Mouse (Mus musculus): Measurements from ENCODE around the gene Rpl38. TPM values are rescaled to one million over a fixed set of nuclear protein-coding genes. Genes with fewer than 3 reads are reported as not detected.

Rpl38 gene
- polyA plus RNA-seq, 1 experiment from 2014 or later, result 938 TPM

DNA sequence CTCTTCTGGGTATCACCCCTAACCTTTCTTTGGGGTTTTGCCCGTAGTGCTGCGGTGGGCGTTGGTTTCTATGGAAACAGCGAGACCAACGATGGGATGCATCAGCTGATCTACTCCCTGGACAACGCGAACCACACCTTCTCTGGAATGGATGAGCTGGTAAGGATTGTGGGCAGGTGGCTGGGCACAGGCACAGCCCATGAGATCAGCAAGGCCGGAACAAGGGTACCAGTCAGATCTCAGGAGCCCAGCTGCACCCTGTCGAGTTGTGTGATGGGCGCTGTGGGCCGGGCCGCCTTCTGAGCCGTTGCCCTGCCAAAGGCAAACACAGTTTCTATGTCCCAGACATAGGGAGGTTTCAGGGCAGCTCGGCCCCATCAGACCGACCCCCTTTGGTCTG lies 21.9 kb downstream of the Rpl38 start:
- no peaks in the 10 kb centered on the region for H3K4me1 ChIP-seq (ENCODE audit: control insufficient read depth, insufficient read depth, low read length)
- no peak overlapping the region for H3K4me2 ChIP-seq (ENCODE audit: low read depth, low read length)
- H3K27me3 ChIP-seq (ENCODE audit: control insufficient read depth, insufficient read depth, low read length), result no peaks in the 10 kb centered on the region
- no peak overlapping the region for H3K4me3 ChIP-seq (ENCODE audit: low read depth, low read length)
- 92% methylated on average over 15 of the region's 15 CpGs for WGBS
- DNase-seq (ENCODE audit: low spot score) (no peak), ATAC-seq (replicated peaks; ENCODE audit: insufficient number of reproducible peaks, low FRiP score, low TSS enrichment, low read depth) (no peak)
- H3K9me3 ChIP-seq (replicated peaks; ENCODE audit: control insufficient read depth, low read length), result no peaks in the 10 kb centered on the region
- no peak overlapping the region for H3K27ac ChIP-seq (replicated peaks; ENCODE audit: low read depth, low read length)
- no peak overlapping the region for H3K9ac ChIP-seq (replicated peaks; ENCODE audit: low read length)
- no peaks in the 10 kb centered on the region for H3K36me3 ChIP-seq (replicated peaks; ENCODE audit: control insufficient read depth, insufficient read depth, low read depth, low read length)

DNA sequence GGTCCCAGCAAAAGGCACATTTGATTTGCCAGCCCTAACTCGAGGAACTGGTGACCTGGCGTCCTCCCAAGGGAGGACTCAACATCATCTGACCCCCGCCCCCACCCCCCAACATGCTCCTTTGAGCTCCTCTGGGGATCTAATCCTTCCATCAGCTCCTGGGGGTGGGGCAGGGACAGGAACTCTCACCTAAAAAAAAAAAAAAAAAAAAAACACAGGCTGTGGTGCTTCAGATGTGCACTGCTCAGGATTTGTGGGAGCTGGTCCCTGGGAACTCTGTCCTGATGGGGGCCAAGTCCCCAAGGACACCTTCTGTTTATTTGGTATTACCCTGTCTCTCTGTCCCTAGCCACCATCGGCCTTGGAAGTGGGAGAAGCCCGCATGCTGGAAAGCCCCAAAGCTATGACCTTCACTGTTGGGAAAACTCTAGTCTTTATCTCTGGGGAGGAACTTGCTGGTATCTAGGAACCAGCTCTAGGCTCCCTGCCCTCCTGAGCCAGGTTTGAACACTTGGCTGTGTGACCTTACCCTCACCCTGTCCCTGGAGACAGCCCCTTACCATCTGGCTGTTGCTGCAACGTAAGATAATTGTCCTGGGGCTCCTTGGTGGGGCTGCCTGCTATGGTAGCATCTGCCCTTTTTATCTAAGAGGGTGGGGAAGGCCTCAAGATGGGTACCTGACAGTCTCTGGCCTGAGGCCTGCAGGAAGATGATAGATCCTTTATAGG lies 23.3 kb downstream of the Rpl38 start:
- H3K4me3 ChIP-seq (ENCODE audit: low read depth, low read length), result no peak overlapping the region

DNA sequence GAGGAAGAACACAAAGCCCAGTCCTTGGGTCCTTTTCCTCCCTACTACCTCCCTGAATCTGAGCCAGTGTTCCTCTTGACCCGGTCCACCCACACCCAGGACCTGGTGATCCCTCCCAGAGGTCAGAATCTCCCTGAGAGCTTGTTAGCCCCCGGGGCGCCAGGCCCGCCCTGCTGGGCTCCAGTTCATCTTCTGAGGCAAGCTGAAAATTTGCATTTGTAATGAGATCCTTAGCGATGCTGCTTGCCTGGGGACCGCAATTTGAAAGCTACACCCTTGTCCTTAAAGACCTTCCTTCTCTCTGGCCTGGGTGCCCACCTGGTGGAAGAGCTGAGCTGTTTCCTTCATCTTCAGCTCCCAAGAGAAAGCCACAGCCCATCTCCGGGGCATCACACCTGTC lies 24.3 kb downstream of the Rpl38 start:
- H3K4me3 ChIP-seq (ENCODE audit: low read depth, low read length), result no peak overlapping the region
- H3K9ac ChIP-seq (replicated peaks; ENCODE audit: low read length), result no peak overlapping the region
- WGBS, result 44% methylated on average over 7 of the region's 7 CpGs
- no peaks in the 10 kb centered on the region for H3K36me3 ChIP-seq (replicated peaks; ENCODE audit: control insufficient read depth, insufficient read depth, low read depth, low read length)
- no peak overlapping the region for H3K4me2 ChIP-seq (ENCODE audit: low read depth, low read length)
- H3K27ac ChIP-seq (replicated peaks; ENCODE audit: low read depth, low read length), result no peak overlapping the region
- DNase-seq (ENCODE audit: low spot score) (no peak), ATAC-seq (replicated peaks; ENCODE audit: insufficient number of reproducible peaks, low FRiP score, low TSS enrichment, low read depth) (no peak)
- H3K4me1 ChIP-seq (ENCODE audit: control insufficient read depth, insufficient read depth, low read length), result no peaks in the 10 kb centered on the region
- H3K9me3 ChIP-seq (replicated peaks; ENCODE audit: control insufficient read depth, low read length), result no peaks in the 10 kb centered on the region
- H3K27me3 ChIP-seq (ENCODE audit: control insufficient read depth, insufficient read depth, low read length), result no peaks in the 10 kb centered on the region

More for the DNA sequence above, 23.3 kb downstream of the Rpl38 start:
- H3K4me2 ChIP-seq (ENCODE audit: low read depth, low read length), result no peak overlapping the region
- no peaks in the 10 kb centered on the region for H3K4me1 ChIP-seq (ENCODE audit: control insufficient read depth, insufficient read depth, low read length)
- no peak overlapping the region for H3K9ac ChIP-seq (replicated peaks; ENCODE audit: low read length)
- H3K27me3 ChIP-seq (ENCODE audit: control insufficient read depth, insufficient read depth, low read length), result no peaks in the 10 kb centered on the region
- no peaks in the 10 kb centered on the region for H3K36me3 ChIP-seq (replicated peaks; ENCODE audit: control insufficient read depth, insufficient read depth, low read depth, low read length)
- WGBS, result 58% methylated on average over 6 of the region's 6 CpGs
- no peaks in the 10 kb centered on the region for H3K9me3 ChIP-seq (replicated peaks; ENCODE audit: control insufficient read depth, low read length)
- ATAC-seq (replicated peaks; ENCODE audit: insufficient number of reproducible peaks, low FRiP score, low TSS enrichment, low read depth) (no peak), DNase-seq (ENCODE audit: low spot score) (no peak)
- no peak overlapping the region for H3K27ac ChIP-seq (replicated peaks; ENCODE audit: low read depth, low read length)

DNA sequence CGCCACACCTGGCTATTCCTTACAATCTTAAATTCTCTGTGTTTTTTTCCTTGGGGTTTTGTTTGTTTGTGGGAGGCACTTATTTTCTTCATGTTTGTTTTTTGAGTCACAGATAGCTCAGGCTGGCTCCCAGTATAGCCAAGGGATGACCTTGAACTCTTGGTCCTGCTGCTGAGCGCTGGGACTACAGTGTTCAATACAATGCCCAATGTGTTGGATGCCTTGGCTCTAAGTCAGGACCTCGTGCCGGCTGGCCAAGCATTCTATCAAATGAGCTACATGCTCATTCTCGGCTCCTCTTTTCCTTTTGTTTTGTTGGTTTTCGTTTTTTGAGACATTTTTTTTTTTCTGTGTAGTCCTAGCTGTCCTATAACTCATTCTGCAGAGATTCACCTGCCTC lies 25.1 kb downstream of the Rpl38 start:
- Histone ChIP-seq H3K4me2 (ENCODE audit: low read depth, low read length) (no peak overlapping the region), H3K27ac (replicated peaks; ENCODE audit: low read depth, low read length) (no peak overlapping the region), H3K27me3 (ENCODE audit: control insufficient read depth, insufficient read depth, low read length) (no peaks in the 10 kb centered on the region), H3K4me1 (ENCODE audit: control insufficient read depth, insufficient read depth, low read length) (no peaks in the 10 kb centered on the region), H3K9me3 (replicated peaks; ENCODE audit: control insufficient read depth, low read length) (no peaks in the 10 kb centered on the region), H3K36me3 (replicated peaks; ENCODE audit: control insufficient read depth, insufficient read depth, low read depth, low read length) (no peaks in the 10 kb centered on the region), H3K9ac (replicated peaks; ENCODE audit: low read length) (no peak overlapping the region), H3K4me3 (ENCODE audit: low read depth, low read length) (no peak overlapping the region)
- DNase-seq (ENCODE audit: low spot score) (no peak), ATAC-seq (replicated peaks; ENCODE audit: insufficient number of reproducible peaks, low FRiP score, low TSS enrichment, low read depth) (no peak)
- 87% methylated on average over 6 of the region's 6 CpGs for WGBS

DNA sequence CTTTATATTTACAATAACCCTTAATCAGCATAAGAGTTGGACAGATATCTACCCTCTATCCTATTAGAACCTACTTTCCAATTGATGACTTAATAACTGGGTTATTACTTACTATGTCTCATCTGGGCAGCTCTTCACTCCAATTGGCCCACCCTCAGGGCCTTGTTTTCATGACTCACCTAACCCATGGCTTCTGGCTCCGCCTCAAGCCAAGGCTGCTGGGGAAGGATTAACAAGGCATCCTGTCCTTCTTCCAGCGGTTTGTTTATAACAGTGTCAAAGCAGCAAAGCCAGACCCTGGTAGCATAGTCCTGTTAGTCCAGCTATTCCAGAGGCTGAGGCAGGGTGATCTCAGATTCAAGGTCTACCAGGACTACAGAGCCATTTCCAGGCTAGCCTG lies 26.1 kb downstream of the Rpl38 start:
- H3K36me3 ChIP-seq (replicated peaks; ENCODE audit: control insufficient read depth, insufficient read depth, low read depth, low read length), result no peaks in the 10 kb centered on the region
- no peak overlapping the region for H3K4me3 ChIP-seq (ENCODE audit: low read depth, low read length)
- no peaks in the 10 kb centered on the region for H3K4me1 ChIP-seq (ENCODE audit: control insufficient read depth, insufficient read depth, low read length)
- ATAC-seq (replicated peaks; ENCODE audit: insufficient number of reproducible peaks, low FRiP score, low TSS enrichment, low read depth), result no peak
- no peaks in the 10 kb centered on the region for H3K9me3 ChIP-seq (replicated peaks; ENCODE audit: control insufficient read depth, low read length)
- no peak overlapping the region for H3K4me2 ChIP-seq (ENCODE audit: low read depth, low read length)
- H3K27me3 ChIP-seq (ENCODE audit: control insufficient read depth, insufficient read depth, low read length), result no peaks in the 10 kb centered on the region
- no peak for DNase-seq (ENCODE audit: low spot score)
- WGBS, result 84% methylated on average over 2 of the region's 2 CpGs
- H3K9ac ChIP-seq (replicated peaks; ENCODE audit: low read length), result no peak overlapping the region
- no peak overlapping the region for H3K27ac ChIP-seq (replicated peaks; ENCODE audit: low read depth, low read length)

DNA sequence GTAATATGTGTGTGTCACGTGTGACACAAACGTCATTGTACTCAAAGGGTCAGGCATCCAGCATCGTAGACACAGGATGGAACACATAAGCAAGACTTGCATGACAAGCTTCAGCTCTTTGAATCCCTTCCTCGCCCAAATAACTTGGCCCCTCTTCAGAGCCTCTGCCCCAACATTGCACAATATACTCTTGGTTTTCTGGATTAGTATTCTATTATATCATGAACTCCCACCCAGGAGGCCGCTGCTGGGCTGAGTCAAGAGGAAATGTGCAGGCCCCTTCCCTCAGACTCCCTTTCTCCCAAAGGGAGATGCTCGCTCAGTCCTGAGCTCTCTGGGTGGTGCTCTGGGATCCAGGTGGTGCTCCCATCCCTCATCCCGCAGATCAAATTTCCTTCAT lies 30.2 kb downstream of the Rpl38 start:
- no peak overlapping the region for H3K4me2 ChIP-seq (ENCODE audit: low read depth, low read length)
- no peaks in the 10 kb centered on the region for H3K27me3 ChIP-seq (ENCODE audit: control insufficient read depth, insufficient read depth, low read length)
- ATAC-seq (replicated peaks; ENCODE audit: insufficient number of reproducible peaks, low FRiP score, low TSS enrichment, low read depth), result no peak
- no peak for DNase-seq (ENCODE audit: low spot score)
- WGBS, result 89% methylated on average over 7 of the region's 7 CpGs
- H3K27ac ChIP-seq (replicated peaks; ENCODE audit: low read depth, low read length), result no peak overlapping the region
- no peaks in the 10 kb centered on the region for H3K36me3 ChIP-seq (replicated peaks; ENCODE audit: control insufficient read depth, insufficient read depth, low read depth, low read length)
- no peak overlapping the region for H3K9ac ChIP-seq (replicated peaks; ENCODE audit: low read length)
- no peak overlapping the region for H3K4me3 ChIP-seq (ENCODE audit: low read depth, low read length)
- H3K4me1 ChIP-seq (ENCODE audit: control insufficient read depth, insufficient read depth, low read length), result no peaks in the 10 kb centered on the region
- no peaks in the 10 kb centered on the region for H3K9me3 ChIP-seq (replicated peaks; ENCODE audit: control insufficient read depth, low read length)

DNA sequence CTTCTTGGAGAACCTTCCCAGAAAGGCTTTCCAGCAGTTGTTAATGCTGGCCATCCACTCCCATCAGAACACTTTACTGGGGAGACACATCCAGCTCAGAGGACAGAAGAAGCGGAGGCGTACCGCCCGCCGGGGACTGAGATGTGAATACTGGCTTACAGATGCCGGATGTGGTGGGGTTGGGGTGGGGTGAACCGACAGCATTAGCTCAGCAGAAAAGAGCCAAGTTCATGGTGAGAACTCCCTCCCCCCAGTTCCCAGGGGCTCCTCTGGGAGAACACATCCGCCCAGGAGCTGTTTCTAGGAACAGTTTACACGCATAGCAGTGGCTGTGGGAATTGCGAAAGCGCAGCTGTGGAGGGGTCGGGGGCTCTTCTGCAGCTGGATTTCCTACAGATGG lies 31.2 kb downstream of the Rpl38 start:
- Histone ChIP-seq H3K9me3 (replicated peaks; ENCODE audit: control insufficient read depth, low read length) (no peaks in the 10 kb centered on the region), H3K4me2 (ENCODE audit: low read depth, low read length) (no peak overlapping the region), H3K9ac (replicated peaks; ENCODE audit: low read length) (no peak overlapping the region), H3K27ac (replicated peaks; ENCODE audit: low read depth, low read length) (no peak overlapping the region), H3K4me1 (ENCODE audit: control insufficient read depth, insufficient read depth, low read length) (no peaks in the 10 kb centered on the region), H3K27me3 (ENCODE audit: control insufficient read depth, insufficient read depth, low read length) (no peaks in the 10 kb centered on the region), H3K4me3 (ENCODE audit: low read depth, low read length) (no peak overlapping the region), H3K36me3 (replicated peaks; ENCODE audit: control insufficient read depth, insufficient read depth, low read depth, low read length) (no peaks in the 10 kb centered on the region)
- ATAC-seq (replicated peaks; ENCODE audit: insufficient number of reproducible peaks, low FRiP score, low TSS enrichment, low read depth) (no peak), DNase-seq (ENCODE audit: low spot score) (no peak)
- 91% methylated on average over 12 of the region's 12 CpGs for WGBS

DNA sequence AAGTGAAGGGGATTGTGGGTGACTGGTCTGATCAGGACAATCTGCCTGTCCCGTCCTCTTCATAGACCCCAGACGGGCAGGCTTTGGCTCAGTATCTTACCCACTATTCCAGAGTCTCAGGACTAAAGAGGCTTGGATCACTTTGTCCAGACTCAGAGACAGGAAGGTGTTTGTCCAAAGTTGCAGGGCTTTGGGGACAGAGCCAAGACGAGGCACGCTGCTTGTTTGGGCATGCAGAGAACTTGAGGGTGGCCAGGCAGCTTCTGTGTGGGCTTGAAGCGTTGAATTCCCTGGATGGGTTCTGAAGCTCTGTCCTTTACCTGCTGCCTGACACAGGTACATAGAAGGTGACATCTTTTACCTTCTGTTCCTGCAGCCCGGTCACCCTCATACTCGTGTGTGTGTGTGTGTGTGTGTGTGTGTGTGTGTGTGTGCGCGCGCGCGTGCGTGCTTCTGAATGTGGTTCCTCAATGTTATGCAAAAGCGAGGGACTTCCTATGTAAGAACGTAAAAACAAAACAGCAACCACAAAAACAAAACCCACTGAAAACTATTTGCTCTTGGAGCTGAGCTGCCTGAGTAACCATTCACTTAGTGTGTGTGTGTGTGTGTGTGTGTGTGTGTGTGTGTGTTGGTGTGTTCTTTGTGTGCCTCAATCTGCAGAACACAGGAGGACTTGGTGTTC lies 34.1 kb downstream of the Rpl38 start:
- no peak overlapping the region for H3K4me3 ChIP-seq (ENCODE audit: low read depth, low read length)
- no peaks in the 10 kb centered on the region for H3K27me3 ChIP-seq (ENCODE audit: control insufficient read depth, insufficient read depth, low read length)
- no peak for DNase-seq (ENCODE audit: low spot score)
- WGBS, result 87% methylated on average over 15 of the region's 15 CpGs
- H3K4me2 ChIP-seq (ENCODE audit: low read depth, low read length), result no peak overlapping the region
- H3K9me3 ChIP-seq (replicated peaks; ENCODE audit: control insufficient read depth, low read length), result no peaks in the 10 kb centered on the region
- H3K4me1 ChIP-seq (ENCODE audit: control insufficient read depth, insufficient read depth, low read length), result no peaks in the 10 kb centered on the region
- H3K36me3 ChIP-seq (replicated peaks; ENCODE audit: control insufficient read depth, insufficient read depth, low read depth, low read length), result no peaks in the 10 kb centered on the region
- no peak overlapping the region for H3K9ac ChIP-seq (replicated peaks; ENCODE audit: low read length)
- no peak overlapping the region for H3K27ac ChIP-seq (replicated peaks; ENCODE audit: low read depth, low read length)
- ATAC-seq (replicated peaks; ENCODE audit: insufficient number of reproducible peaks, low FRiP score, low TSS enrichment, low read depth), result no peak

Measured in embryonic facial prominence, embryonic 11.5 days (tissue).